Mouse (Mus musculus) lung, postnatal 0 days (tissue): ENCODE data around the gene Rnf144b. TPM values are rescaled to one million over a fixed set of nuclear protein-coding genes. Genes with fewer than 3 reads are reported as not detected.

ENCODE experiments used
- ATAC-seq: fragments of 200-750 bp; cut with Nextera tagmentation; 2 replicates; pipeline ENCODE4 v1.8.0; 2017; ENCODE audit warnings: moderate library complexity
- DNase-seq: peaks from one replicate; pipeline ENCODE4 v3.0.0-alpha.2; 2016; ENCODE audit warnings: low spot score
- H3K27ac ChIP-seq: fragments of 300-500 bp; sonication (generic); 2 replicates; pipeline ENCODE4 v1.5.1; 2014; ENCODE audit warnings: antibody characterized with exemption, mild to moderate bottlenecking, low read length, mixed read lengths
- H3K27me3 ChIP-seq: fragments of 300-500 bp; sonication (generic); replicated peaks from 2 replicates; pipeline ENCODE4 v1.6.1; 2014; ENCODE audit warnings: low read length, mixed read lengths; ENCODE audit not compliant: insufficient read depth
- H3K36me3 ChIP-seq: fragments of 300-500 bp; sonication (generic); 2 replicates; pipeline ENCODE4 v1.6.1; 2014; ENCODE audit warnings: low read length, mixed read lengths; ENCODE audit not compliant: insufficient read depth
- H3K4me1 ChIP-seq: fragments of 300-500 bp; sonication (generic); 2 replicates; pipeline ENCODE4 v1.6.1; 2014; ENCODE audit warnings: antibody characterized with exemption, low read depth, low read length, mixed read lengths; ENCODE audit not compliant: insufficient read depth
- H3K4me2 ChIP-seq: fragments of 300-500 bp; sonication (generic); replicated peaks from 2 replicates; pipeline ENCODE4 v1.6.1; 2014; ENCODE audit warnings: low read depth, mild to moderate bottlenecking, low read length, moderate library complexity, mixed read lengths
- H3K4me3 ChIP-seq: fragments of 300-500 bp; sonication (generic); 2 replicates; pipeline ENCODE4 v1.5.1; 2014; ENCODE audit warnings: low read depth, low read length
- H3K9ac ChIP-seq: fragments of 300-500 bp; sonication (generic); replicated peaks from 2 replicates; pipeline ENCODE4 v1.6.1; 2014; ENCODE audit warnings: low read depth, mild to moderate bottlenecking
- H3K9me3 ChIP-seq: fragments of 300-500 bp; sonication (generic); 2 replicates; pipeline ENCODE4 v1.6.1; 2016; ENCODE audit warnings: low read length, mixed read lengths
- CTCF ChIP-seq: IDR thresholded peaks from 2 replicates; pipeline ENCODE4 v1.5.1; 2016; ENCODE audit warnings: antibody characterized with exemption, mild to moderate bottlenecking
- EP300 ChIP-seq: IDR thresholded peaks from 2 replicates; pipeline ENCODE4 v1.6.1; 2016; ENCODE audit warnings: antibody characterized with exemption, mild to moderate bottlenecking, control low read depth
- WGBS: fragments of 180-500 bp; shearing (Covaris S2); extraction: QIAGEN DNeasy Blood & Tissue Kit; methylation state at CpG from one replicate; pipeline ENCODE4 v1.1.7; 2014; 5-methylcytosine and 5-hydroxymethylcytosine counted together
- polyA plus RNA-seq: library from polyadenylated mRNA; unstranded; fragments of >200 nt; fragmentation: Nextera tagmentation; extraction: Ambion mirVana; gene quantifications from 2 replicates; pipeline ENCODE4 v1.2.1, GENCODE M21; 2015

Rnf144b gene
- polyA plus RNA-seq, 1 experiment from 2014 or later: 3.2 TPM

GRCm38 (mm10) chr13:47178182-47178581 is 55.7 kb downstream of the Rnf144b start:
- Histone ChIP-seq H3K4me2 (no peak overlapping the region), H3K27ac (no peak overlapping the region), H3K36me3 (no peaks in the 10 kb centered on the region), H3K9ac (no peak overlapping the region), H3K4me1 (no peaks in the 10 kb centered on the region), H3K27me3 (no peaks in the 10 kb centered on the region), H3K4me3 (no peak overlapping the region), H3K9me3 (no peaks in the 10 kb centered on the region)
- no peak for DNase-seq
- peak; percentile 58 for ATAC-seq
- no peak for TF ChIP-seq EP300
- no peak for TF ChIP-seq CTCF
- WGBS: 48% methylated on average over 8 of the region's 8 CpGs

GRCm38 (mm10) chr13:47180776-47181175 is 58.3 kb downstream of the Rnf144b start:
- TF ChIP-seq CTCF (no peak), EP300 (no peak)
- H3K27me3 ChIP-seq: no peaks in the 10 kb centered on the region
- no peaks in the 10 kb centered on the region for H3K36me3 ChIP-seq
- 78% methylated on average over 7 of the region's 7 CpGs for WGBS
- no peak overlapping the region for H3K4me2 ChIP-seq
- no peaks in the 10 kb centered on the region for H3K4me1 ChIP-seq
- ATAC-seq (no peak), DNase-seq (no peak)
- no peak overlapping the region for H3K27ac ChIP-seq
- no peak overlapping the region for H3K4me3 ChIP-seq
- H3K9me3 ChIP-seq: no peaks in the 10 kb centered on the region
- H3K9ac ChIP-seq: no peak overlapping the region

GRCm38 (mm10) chr13:47182366-47182765 is 59.9 kb downstream of the Rnf144b start:
- no peaks in the 10 kb centered on the region for H3K36me3 ChIP-seq
- 83% methylated on average over 5 of the region's 5 CpGs for WGBS
- H3K27ac ChIP-seq: no peak overlapping the region
- H3K9me3 ChIP-seq: no peaks in the 10 kb centered on the region
- H3K9ac ChIP-seq: no peak overlapping the region
- H3K27me3 ChIP-seq: no peaks in the 10 kb centered on the region
- H3K4me3 ChIP-seq: no peak overlapping the region
- TF ChIP-seq CTCF: no peak
- no peak for ATAC-seq
- DNase-seq: no peak
- no peaks in the 10 kb centered on the region for H3K4me1 ChIP-seq
- no peak overlapping the region for H3K4me2 ChIP-seq

- no peaks in the 10 kb centered on the region for H3K27me3 ChIP-seq
- 69% methylated on average over 9 of the region's 9 CpGs for WGBS
- H3K4me2 ChIP-seq: no peak overlapping the region
- no peaks in the 10 kb centered on the region for H3K36me3 ChIP-seq
- TF ChIP-seq EP300 (no peak), CTCF (no peak)
- no peaks in the 10 kb centered on the region for H3K4me1 ChIP-seq
- no peak for ATAC-seq
- no peak for DNase-seq
- H3K9me3 ChIP-seq: no peaks in the 10 kb centered on the region
- no peak overlapping the region for H3K27ac ChIP-seq
- H3K4me3 ChIP-seq: no peak overlapping the region
- H3K9ac ChIP-seq: no peak overlapping the region
Observed at GRCm38 (mm10) chr13:47183033-47183730, 60.7 kb downstream of the Rnf144b start.

- DNase-seq: no peak
- H3K4me3 ChIP-seq: no peak overlapping the region
- no peaks in the 10 kb centered on the region for H3K9me3 ChIP-seq
- no peak overlapping the region for H3K4me2 ChIP-seq
- ATAC-seq: no peak
- no peak overlapping the region for H3K27ac ChIP-seq
- TF ChIP-seq EP300: no peak
- TF ChIP-seq CTCF: no peak
- H3K36me3 ChIP-seq: no peaks in the 10 kb centered on the region
- H3K9ac ChIP-seq: no peak overlapping the region
- H3K4me1 ChIP-seq: no peaks in the 10 kb centered on the region
- whole genome bisulfite sequencing: 60% methylated on average over 9 of the region's 9 CpGs
- no peaks in the 10 kb centered on the region for H3K27me3 ChIP-seq
Observed at GRCm38 (mm10) chr13:47183771-47184170, 61.3 kb downstream of the Rnf144b start.

- Histone ChIP-seq H3K4me2 (no peak overlapping the region), H3K9ac (no peak overlapping the region), H3K9me3 (no peaks in the 10 kb centered on the region), H3K4me3 (no peak overlapping the region), H3K27me3 (no peaks in the 10 kb centered on the region), H3K4me1 (peaks cover 1% of the 10 kb centered on the region; the same call in 1 of the 2 replicates), H3K27ac (no peak overlapping the region), H3K36me3 (no peaks in the 10 kb centered on the region)
- ATAC-seq (no peak), DNase-seq (no peak)
- WGBS: 69% methylated on average over 4 of the region's 4 CpGs
- TF ChIP-seq CTCF (no peak), EP300 (no peak)
Observed at GRCm38 (mm10) chr13:47187836-47188235, 65.4 kb downstream of the Rnf144b start.
